Mouse (Mus musculus): ENCODE results near the gene Smarce1.

Smarce1 gene

DNA sequence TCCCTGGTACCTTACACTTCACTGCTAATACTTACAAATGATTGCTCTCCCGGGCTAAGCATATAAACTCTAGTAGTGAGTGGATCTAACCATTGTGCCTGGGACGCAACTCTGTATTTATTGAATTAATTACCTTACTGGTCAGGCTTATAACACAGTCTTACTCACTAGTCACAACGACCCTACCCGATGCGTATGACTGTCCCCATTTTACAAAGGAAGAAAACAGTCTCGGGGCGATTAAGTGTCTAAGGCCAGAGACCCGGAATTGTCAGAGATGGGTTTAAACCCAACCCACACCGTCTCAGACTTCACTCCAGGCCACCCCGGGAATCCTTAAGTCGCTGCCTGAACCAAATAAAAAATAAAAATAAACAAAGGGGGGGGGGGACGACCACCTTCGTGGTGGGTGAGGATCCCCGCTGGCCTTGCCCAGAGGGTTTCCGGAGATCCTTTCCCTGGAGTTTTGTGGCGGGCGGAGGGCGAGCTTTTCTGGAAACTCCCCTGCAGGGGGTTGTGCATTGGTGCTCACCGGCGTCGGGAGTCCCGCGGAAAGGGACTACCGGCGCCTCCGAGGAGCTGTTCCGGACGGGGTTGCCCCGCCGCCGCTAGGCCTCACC is 1.1 kb downstream of the Smarce1 start:
- in situ Hi-C loops (cut with MboI; ENCODE audit: low sequenced_read_pairs), result no loop called here

DNA sequence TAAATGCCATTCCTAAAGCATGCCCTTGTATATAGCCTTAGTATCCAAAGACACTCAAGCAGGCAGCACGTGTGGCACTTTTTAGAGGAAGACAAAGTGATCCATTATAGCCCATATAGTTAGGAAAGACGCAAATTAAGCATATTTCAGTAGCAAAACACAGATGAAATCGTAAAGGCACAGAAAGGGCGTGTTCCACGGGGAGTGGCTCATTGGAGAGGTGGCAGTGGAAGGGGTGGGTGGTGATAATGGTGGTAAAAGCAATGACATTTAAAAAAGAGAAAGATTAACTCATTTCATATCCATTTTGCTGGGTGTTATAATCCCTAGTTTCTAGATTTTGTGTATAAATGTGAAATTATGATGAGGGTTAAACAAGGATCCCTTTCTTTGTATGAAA is 4.5 kb downstream of the Smarce1 start:
- in situ Hi-C loops (cut with MboI; ENCODE audit: low sequenced_read_pairs), result no loop called here

DNA sequence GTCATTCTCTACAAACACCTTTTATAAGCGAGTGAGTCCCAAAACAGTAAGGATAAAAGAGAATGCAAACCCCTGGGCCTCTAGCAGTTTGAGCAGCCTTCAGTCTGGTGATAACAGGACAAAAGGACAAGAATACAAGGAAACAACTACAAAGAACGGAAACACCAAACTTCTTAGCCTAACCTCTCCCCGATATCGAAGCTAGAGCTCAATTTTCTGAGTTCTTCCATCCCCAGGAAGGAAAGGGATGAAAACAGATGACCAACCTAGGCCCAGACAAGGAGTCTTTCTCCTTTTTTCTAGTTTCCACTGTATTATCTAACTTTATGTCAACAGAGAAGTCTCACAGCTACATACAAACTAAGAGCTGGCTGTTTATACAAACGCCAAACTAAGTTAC is 7.5 kb downstream of the Smarce1 start:
- in situ Hi-C loops (cut with MboI; ENCODE audit: low sequenced_read_pairs), result no loop called here

GRCm38 (mm10) chr11:99221811-99222210 is 9.0 kb downstream of the Smarce1 start:
- in situ Hi-C loops (cut with MboI; ENCODE audit: low sequenced_read_pairs), result no loop called here

GRCm38 (mm10) chr11:99217248-99217986 is 13.4 kb downstream of the Smarce1 start:
- in situ Hi-C loops (cut with MboI; ENCODE audit: low sequenced_read_pairs), result no loop called here

GRCm38 (mm10) chr11:99216181-99216580 is 14.6 kb downstream of the Smarce1 start:
- in situ Hi-C loops (cut with MboI; ENCODE audit: low sequenced_read_pairs), result no loop called here

GRCm38 (mm10) chr11:99212693-99213092 is 18.1 kb downstream of the Smarce1 start:
- in situ Hi-C loops (cut with MboI; ENCODE audit: low sequenced_read_pairs), result no loop called here

GRCm38 (mm10) chr11:99211964-99212363 is 18.9 kb downstream of the Smarce1 start:
- in situ Hi-C loops (cut with MboI; ENCODE audit: low sequenced_read_pairs), result no loop called here

GRCm38 (mm10) chr11:99208105-99208669 is 22.6 kb downstream of the Smarce1 start:
- in situ Hi-C loops (cut with MboI; ENCODE audit: low sequenced_read_pairs), result no loop called here

- in situ Hi-C loops (cut with MboI; ENCODE audit: low sequenced_read_pairs), result no loop called here
Measured at GRCm38 (mm10) chr11:99207449-99207848, 23.4 kb downstream of the Smarce1 start.

DNA sequence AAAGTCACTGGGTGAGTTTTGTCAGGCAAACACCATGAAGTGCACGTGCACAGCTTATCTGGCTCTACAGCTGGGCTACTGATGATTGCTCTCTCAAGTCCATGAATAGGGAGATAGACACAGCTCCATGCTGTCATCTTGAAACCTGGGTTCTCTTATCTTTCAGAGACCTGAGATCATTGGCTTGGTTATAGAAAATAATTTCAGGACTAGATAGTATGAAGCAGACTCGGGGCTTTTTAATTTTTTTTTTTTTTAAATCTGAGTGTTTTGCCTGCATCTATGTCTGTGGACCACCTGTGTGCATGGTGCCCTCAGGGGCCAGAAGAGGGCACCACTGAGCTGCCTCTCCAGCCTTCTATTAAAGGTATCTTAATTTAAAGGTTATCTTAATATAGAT is 23.9 kb downstream of the Smarce1 start:
- in situ Hi-C loops (cut with MboI; ENCODE audit: low sequenced_read_pairs), result no loop called here

DNA sequence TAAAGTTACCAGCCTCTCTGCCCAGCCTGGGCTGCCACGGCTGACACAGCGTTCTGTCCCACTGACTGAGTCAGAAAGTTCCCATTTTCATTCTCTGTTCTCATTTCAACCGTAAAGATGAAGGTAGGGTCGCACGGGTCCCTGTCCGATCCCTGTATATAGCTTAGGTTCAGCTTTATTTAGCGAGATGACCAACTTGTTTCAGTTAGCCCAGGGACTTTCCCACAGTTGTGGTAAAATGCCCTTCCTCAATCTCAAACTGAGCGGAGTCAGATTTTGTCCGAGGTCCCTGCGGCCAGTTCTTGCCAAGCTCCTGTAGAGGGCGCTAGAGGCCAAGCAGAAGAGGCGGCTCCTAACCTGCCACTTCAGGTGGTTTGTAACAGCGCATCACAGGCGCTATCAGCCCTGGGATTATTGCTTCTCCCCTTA is 41.6 kb downstream of the Smarce1 start:
- in situ Hi-C loops (cut with MboI; ENCODE audit: low sequenced_read_pairs), result no loop called here

DNA sequence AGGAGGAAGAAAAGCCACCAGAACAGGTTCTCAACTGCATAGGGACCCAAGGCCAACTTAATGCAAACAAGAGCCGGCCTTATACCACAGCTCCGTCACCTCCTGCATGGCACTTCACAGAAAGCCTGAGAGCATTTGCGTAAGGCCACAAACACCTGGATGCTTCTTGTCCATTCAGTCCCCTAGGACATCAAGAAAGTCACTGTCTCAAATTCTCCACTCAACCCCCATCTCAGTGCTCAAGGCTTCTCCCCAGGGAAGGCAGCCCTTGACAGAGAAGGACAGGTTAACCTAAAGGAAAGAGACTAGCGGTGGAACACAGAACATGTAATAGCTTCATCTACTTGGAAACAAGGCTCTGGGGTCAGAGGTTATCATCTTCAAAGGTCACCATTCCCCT is 43.5 kb downstream of the Smarce1 start:
- in situ Hi-C loops (cut with MboI; ENCODE audit: low sequenced_read_pairs), result no loop called here

DNA sequence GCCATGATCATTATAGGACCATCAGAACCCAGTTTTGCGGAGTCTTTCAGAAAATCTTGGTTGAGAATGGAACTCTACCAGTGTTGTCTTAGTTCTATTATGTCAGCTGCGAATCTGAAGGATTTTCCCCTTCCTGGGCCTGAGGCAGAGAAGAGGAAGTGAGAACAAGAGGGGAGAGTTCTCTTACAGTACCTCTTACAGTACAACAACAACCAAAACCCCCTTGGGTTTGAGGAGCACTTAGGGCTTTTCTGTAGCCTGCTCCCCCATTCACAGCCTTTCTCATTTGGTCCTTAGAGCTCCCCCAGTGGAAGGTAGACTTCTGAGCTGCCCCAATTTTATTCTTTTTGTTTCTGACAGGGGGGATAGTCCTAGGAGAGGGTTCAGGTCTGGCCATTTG is 44.0 kb downstream of the Smarce1 start:
- in situ Hi-C loops (cut with MboI; ENCODE audit: low sequenced_read_pairs), result no loop called here

DNA sequence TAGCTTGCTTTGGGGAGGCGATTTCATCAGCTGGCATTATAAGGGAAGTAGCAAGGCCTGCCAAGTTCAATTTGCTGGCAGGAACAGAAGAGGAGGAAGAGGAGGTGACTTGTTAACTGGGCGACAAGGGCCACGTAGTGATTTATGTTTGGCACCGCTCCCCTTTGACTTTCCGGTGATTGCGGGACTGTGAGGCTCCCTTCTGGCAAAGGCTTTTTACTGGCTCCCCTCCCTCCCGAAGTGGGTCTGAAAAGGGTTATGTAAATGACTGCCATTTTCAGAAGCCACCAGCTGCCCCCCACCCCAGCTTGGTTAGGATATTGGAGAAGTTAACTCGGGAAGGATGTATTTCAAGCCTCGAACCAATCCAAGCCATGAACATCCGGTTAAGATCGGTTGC is 48.2 kb downstream of the Smarce1 start:
- in situ Hi-C loops (cut with MboI; ENCODE audit: low sequenced_read_pairs), result no loop called here

- in situ Hi-C loops (cut with MboI; ENCODE audit: low sequenced_read_pairs), result no loop called here
Measured at GRCm38 (mm10) chr11:99180071-99180470, 50.7 kb downstream of the Smarce1 start.

DNA sequence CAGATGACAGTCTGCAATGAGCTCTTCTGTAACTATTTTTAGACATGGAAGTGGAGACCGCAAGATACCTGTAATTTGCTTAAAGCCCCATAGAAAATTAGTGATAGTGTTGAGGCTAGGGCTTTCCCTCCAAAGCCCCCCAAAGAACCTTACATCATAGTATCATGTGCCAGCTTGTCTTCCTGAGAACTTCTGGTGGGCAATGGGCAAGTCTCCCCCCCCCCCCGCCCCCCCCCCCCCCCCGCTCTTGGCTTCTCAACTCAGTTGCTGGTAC is 53.0 kb downstream of the Smarce1 start:
- in situ Hi-C loops (cut with MboI; ENCODE audit: low sequenced_read_pairs), result no loop called here

DNA sequence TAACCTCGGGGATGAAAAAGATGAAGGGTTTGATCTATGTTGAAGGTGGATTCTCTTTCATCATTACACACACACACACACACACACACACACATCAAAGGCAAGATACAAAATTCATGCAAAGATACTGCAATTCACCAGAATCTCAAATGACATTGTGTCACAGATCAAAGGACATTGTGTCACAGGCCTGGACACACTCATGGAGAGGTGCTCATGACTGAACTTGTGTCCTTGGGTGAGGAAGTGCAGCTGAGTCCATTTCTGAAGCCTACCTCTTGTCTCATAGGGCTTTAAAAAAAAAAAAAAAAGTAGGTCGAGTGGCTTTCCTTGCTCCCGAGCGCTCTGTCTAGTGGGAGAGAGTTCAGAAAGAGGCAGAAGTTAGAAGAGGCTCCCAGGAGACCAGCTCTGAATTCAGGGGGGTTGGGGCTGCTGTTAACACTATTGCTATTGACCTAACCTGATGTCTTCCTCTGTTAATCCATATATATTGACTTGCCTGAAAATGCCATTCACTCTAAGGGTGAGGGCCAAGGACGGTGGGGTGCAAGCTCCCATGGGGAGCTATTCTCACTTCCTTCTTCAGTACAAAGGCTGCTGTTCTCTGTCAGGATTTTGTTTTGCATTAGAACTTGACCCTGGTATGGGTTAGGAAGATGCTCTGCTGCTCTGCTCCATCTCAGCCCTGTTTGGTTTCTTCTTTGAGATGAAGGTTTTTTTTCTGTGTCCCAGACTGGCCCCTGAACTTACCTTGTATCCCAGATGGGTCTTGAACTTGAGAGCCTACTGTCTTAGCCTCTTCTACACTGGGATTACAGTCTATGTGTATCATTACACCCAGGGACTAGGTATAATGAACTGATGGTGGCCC is 53.5 kb downstream of the Smarce1 start:
- in situ Hi-C loops (cut with MboI; ENCODE audit: low sequenced_read_pairs), result no loop called here

- in situ Hi-C loops (cut with MboI; ENCODE audit: low sequenced_read_pairs), result no loop called here
Measured at GRCm38 (mm10) chr11:99172002-99172401, 58.8 kb downstream of the Smarce1 start.

DNA sequence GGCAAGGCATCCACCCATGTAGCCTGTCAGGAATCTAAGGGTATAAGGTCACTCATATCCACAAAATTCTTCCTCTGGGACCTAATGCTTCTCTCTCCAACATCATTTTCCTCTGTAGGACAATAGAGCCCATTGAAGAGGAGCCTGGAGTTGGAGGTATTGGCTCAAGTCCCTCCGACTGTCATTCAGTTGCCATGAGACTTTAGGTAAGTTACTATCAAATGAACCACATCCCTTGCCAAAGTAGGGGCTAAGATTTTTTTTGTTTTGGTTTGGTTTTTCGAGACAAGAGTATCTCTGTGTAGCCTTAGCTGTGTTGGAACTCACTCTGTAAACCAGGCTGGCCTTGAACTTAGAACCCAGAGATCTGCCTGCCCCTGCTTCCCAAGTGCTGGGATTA is 59.4 kb downstream of the Smarce1 start:
- in situ Hi-C loops (cut with MboI; ENCODE audit: low sequenced_read_pairs), result no loop called here

DNA sequence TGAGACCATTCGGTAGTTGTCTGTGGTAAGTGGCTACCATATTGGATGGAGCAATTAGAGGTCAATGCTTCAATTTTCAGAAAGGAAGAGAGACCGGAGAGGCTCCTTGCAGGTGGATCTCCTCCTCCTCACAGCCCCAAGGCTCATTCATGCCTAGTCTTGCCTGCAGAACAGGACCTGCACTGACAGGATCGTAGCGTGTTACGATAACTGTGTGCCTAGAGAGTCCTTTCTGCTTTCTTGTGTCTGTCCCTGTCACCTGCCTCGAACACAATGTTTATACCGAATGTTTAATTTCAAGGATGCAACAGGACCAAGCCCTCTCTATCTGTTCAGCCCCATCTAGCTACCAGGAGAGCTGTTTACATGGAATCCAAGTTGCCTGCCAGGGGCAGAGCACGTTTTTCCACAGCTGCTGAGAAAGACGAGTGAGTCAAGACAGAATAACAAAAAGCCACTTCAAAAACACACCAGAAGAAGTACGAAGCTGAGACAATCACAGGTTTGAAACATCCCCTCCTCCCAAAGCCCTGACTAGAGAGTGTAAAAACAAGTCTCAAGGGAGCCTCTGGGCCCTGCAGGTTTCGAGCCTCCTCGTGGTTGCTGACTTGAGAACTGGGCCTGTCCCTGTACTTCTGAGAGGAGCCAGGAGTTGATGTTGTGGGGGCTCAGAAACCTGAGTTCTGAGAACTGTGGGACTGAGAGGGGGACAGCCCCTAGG is 60.1 kb downstream of the Smarce1 start:
- in situ Hi-C loops (cut with MboI; ENCODE audit: low sequenced_read_pairs), result no loop called here
